Mouse (Mus musculus): ENCODE data around the gene Ap3m1. TPM values are rescaled to one million over a fixed set of nuclear protein-coding genes. Genes with fewer than 3 reads are reported as not detected.
"Not testable (repeated sequence)": the region's sequence is repeated elsewhere in the genome, so short reads cannot be mapped to it uniquely, and the experiment has no call there.

Gene Ap3m1
- 82.1 and 93.0 TPM in 2 replicates for polyA plus RNA-seq (2015; fragmentation: Nextera tagmentation; extraction: Ambion mirVana)

GRCm38 (mm10) chr14:21052112-21052780, at the start of gene Ap3m1, which contains the start of gene Adk:
Ap3m1 (minus strand) TSS chr14:21052508.
Adk (plus strand) TSS chr14:21052574.
- under 1% methylated on average over 48 of the region's 48 CpGs for WGBS
- Histone ChIP-seq H3K27me3 (replicated peaks; ENCODE audit: control insufficient read depth, insufficient read depth, low read length) (no peaks in the 10 kb centered on the region), H3K4me2 (ENCODE audit: low read depth, low read length) (peak within 1 kb of the TSS; percentile 89), H3K9me3 (ENCODE audit: control insufficient read depth, low read length) (0 out of 2 replicates have a peak, but pooled peaks cover 2% of the 10 kb centered on the region), H3K4me1 (ENCODE audit: control insufficient read depth, insufficient read depth, low read length) (peaks cover 5% of the 10 kb centered on the region; the same call in 1 of the 2 replicates), H3K36me3 (ENCODE audit: control insufficient read depth, insufficient read depth, low read length) (no peaks in the 10 kb centered on the region), H3K4me3 (ENCODE audit: low read length) (peak within 1 kb of the TSS; percentile 90), H3K9ac (ENCODE audit: low read depth, low read length) (peak within 1 kb of the TSS; percentile 90), H3K27ac (ENCODE audit: low read length) (peak within 1 kb of the TSS; percentile 95)
- peak; percentile 98 for ATAC-seq

- WGBS: 36% methylated on average over 7 of the region's 7 CpGs
- no peak for ATAC-seq
- H3K27ac ChIP-seq (ENCODE audit: low read length): no peak overlapping the region; the same call in 1 of the 2 replicates
- H3K36me3 ChIP-seq (ENCODE audit: control insufficient read depth, insufficient read depth, low read length): no peaks in the 10 kb centered on the region
- peaks cover 11% of the 10 kb centered on the region; the same call in 1 of the 2 replicates for H3K4me1 ChIP-seq (ENCODE audit: control insufficient read depth, insufficient read depth, low read length)
- H3K27me3 ChIP-seq (replicated peaks; ENCODE audit: control insufficient read depth, insufficient read depth, low read length): no peaks in the 10 kb centered on the region
- no peaks in the 10 kb centered on the region for H3K9me3 ChIP-seq (ENCODE audit: control insufficient read depth, low read length)
- no peak overlapping the region for H3K9ac ChIP-seq (ENCODE audit: low read depth, low read length)
- H3K4me2 ChIP-seq (ENCODE audit: low read depth, low read length): no peak overlapping the region
- H3K4me3 ChIP-seq (ENCODE audit: low read length): no peak overlapping the region
Observed at GRCm38 (mm10) chr14:21101562-21101961, 49.3 kb upstream of the Ap3m1 start.

GRCm38 (mm10) chr14:21100876-21101275, 48.6 kb upstream of the Ap3m1 start:
- Histone ChIP-seq H3K9ac (ENCODE audit: low read depth, low read length) (no peak overlapping the region), H3K4me2 (ENCODE audit: low read depth, low read length) (no peak overlapping the region), H3K9me3 (ENCODE audit: control insufficient read depth, low read length) (no peaks in the 10 kb centered on the region), H3K4me3 (ENCODE audit: low read length) (no peak overlapping the region), H3K27ac (ENCODE audit: low read length) (no peak overlapping the region), H3K36me3 (ENCODE audit: control insufficient read depth, insufficient read depth, low read length) (no peaks in the 10 kb centered on the region), H3K27me3 (replicated peaks; ENCODE audit: control insufficient read depth, insufficient read depth, low read length) (no peaks in the 10 kb centered on the region), H3K4me1 (ENCODE audit: control insufficient read depth, insufficient read depth, low read length) (peaks cover 11% of the 10 kb centered on the region; the same call in 1 of the 2 replicates)
- 69% methylated on average over 2 of the region's 2 CpGs for WGBS
- ATAC-seq: no peak

GRCm38 (mm10) chr14:21099371-21099770, 47.1 kb upstream of the Ap3m1 start:
- no peak overlapping the region for H3K4me2 ChIP-seq (ENCODE audit: low read depth, low read length)
- no peak for ATAC-seq
- WGBS: 62% methylated on average over 7 of the region's 7 CpGs

GRCm38 (mm10) chr14:21096689-21097088, 44.4 kb upstream of the Ap3m1 start:
- peak overlapping the region; percentile 72 for H3K27ac ChIP-seq (ENCODE audit: low read length)
- H3K4me1 ChIP-seq (ENCODE audit: control insufficient read depth, insufficient read depth, low read length): peaks cover 11% of the 10 kb centered on the region; the same call in 1 of the 2 replicates
- no peaks in the 10 kb centered on the region for H3K9me3 ChIP-seq (ENCODE audit: control insufficient read depth, low read length)
- peak overlapping the region; percentile 8; the same call in 1 of the 2 replicates for H3K4me2 ChIP-seq (ENCODE audit: low read depth, low read length)
- no peak overlapping the region for H3K9ac ChIP-seq (ENCODE audit: low read depth, low read length)
- peaks cover 5% of the 10 kb centered on the region for H3K36me3 ChIP-seq (ENCODE audit: control insufficient read depth, insufficient read depth, low read length)
- H3K4me3 ChIP-seq (ENCODE audit: low read length): no peak overlapping the region
- peak; percentile 99 for ATAC-seq
- H3K27me3 ChIP-seq (replicated peaks; ENCODE audit: control insufficient read depth, insufficient read depth, low read length): no peaks in the 10 kb centered on the region
- WGBS: 61% methylated on average over 4 of the region's 4 CpGs

More at GRCm38 (mm10) chr14:21099371-21099770, 47.1 kb upstream of the Ap3m1 start:
- H3K9me3 ChIP-seq (ENCODE audit: control insufficient read depth, low read length): no peaks in the 10 kb centered on the region
- H3K27ac ChIP-seq (ENCODE audit: low read length): no peak overlapping the region
- no peak overlapping the region for H3K4me3 ChIP-seq (ENCODE audit: low read length)
- no peaks in the 10 kb centered on the region for H3K27me3 ChIP-seq (replicated peaks; ENCODE audit: control insufficient read depth, insufficient read depth, low read length)
- no peaks in the 10 kb centered on the region for H3K36me3 ChIP-seq (ENCODE audit: control insufficient read depth, insufficient read depth, low read length)
- no peak overlapping the region for H3K9ac ChIP-seq (ENCODE audit: low read depth, low read length)
- peaks cover 11% of the 10 kb centered on the region; the same call in 1 of the 2 replicates for H3K4me1 ChIP-seq (ENCODE audit: control insufficient read depth, insufficient read depth, low read length)

GRCm38 (mm10) chr14:21096279-21096678, 44.0 kb upstream of the Ap3m1 start:
- ATAC-seq: peak; percentile 67
- Histone ChIP-seq H3K36me3 (ENCODE audit: control insufficient read depth, insufficient read depth, low read length) (peaks cover 5% of the 10 kb centered on the region), H3K4me2 (ENCODE audit: low read depth, low read length) (0 out of 2 replicates have a peak overlapping the region, but pooled peaks have one; percentile 20), H3K9me3 (ENCODE audit: control insufficient read depth, low read length) (no peaks in the 10 kb centered on the region), H3K4me3 (ENCODE audit: low read length) (no peak overlapping the region), H3K4me1 (ENCODE audit: control insufficient read depth, insufficient read depth, low read length) (peaks cover 7% of the 10 kb centered on the region; the same call in 1 of the 2 replicates), H3K27me3 (replicated peaks; ENCODE audit: control insufficient read depth, insufficient read depth, low read length) (no peaks in the 10 kb centered on the region), H3K27ac (ENCODE audit: low read length) (peak overlapping the region; percentile 58), H3K9ac (ENCODE audit: low read depth, low read length) (no peak overlapping the region)

- H3K4me2 ChIP-seq (ENCODE audit: low read depth, low read length); H3K4me3 ChIP-seq (ENCODE audit: low read length); H3K27ac ChIP-seq (ENCODE audit: low read length); H3K4me1 ChIP-seq (ENCODE audit: control insufficient read depth, insufficient read depth, low read length); ATAC-seq; H3K27me3 ChIP-seq (replicated peaks; ENCODE audit: control insufficient read depth, insufficient read depth, low read length); H3K9me3 ChIP-seq (ENCODE audit: control insufficient read depth, low read length); H3K9ac ChIP-seq (ENCODE audit: low read depth, low read length); H3K36me3 ChIP-seq (ENCODE audit: control insufficient read depth, insufficient read depth, low read length): not testable (repeated sequence)
Observed at GRCm38 (mm10) chr14:21094161-21094560, 41.9 kb upstream of the Ap3m1 start.

GRCm38 (mm10) chr14:21090930-21091486, 38.7 kb upstream of the Ap3m1 start:
- peak overlapping the region; percentile 59; the same call in 1 of the 2 replicates for H3K27ac ChIP-seq (ENCODE audit: low read length)
- ATAC-seq: peak; percentile 79
- no peaks in the 10 kb centered on the region for H3K9me3 ChIP-seq (ENCODE audit: control insufficient read depth, low read length)
- peaks cover 5% of the 10 kb centered on the region for H3K36me3 ChIP-seq (ENCODE audit: control insufficient read depth, insufficient read depth, low read length)
- WGBS: 74% methylated on average over 3 of the region's 3 CpGs
- no peak overlapping the region for H3K4me3 ChIP-seq (ENCODE audit: low read length)
- no peak overlapping the region for H3K4me2 ChIP-seq (ENCODE audit: low read depth, low read length)
- no peak overlapping the region for H3K9ac ChIP-seq (ENCODE audit: low read depth, low read length)
- no peaks in the 10 kb centered on the region for H3K27me3 ChIP-seq (replicated peaks; ENCODE audit: control insufficient read depth, insufficient read depth, low read length)
- peaks cover 31% of the 10 kb centered on the region for H3K4me1 ChIP-seq (ENCODE audit: control insufficient read depth, insufficient read depth, low read length)

- Histone ChIP-seq H3K9ac (ENCODE audit: low read depth, low read length) (no peak overlapping the region), H3K4me3 (ENCODE audit: low read length) (no peak overlapping the region), H3K4me2 (ENCODE audit: low read depth, low read length) (no peak overlapping the region), H3K27me3 (replicated peaks; ENCODE audit: control insufficient read depth, insufficient read depth, low read length) (no peaks in the 10 kb centered on the region), H3K36me3 (ENCODE audit: control insufficient read depth, insufficient read depth, low read length) (peaks cover 5% of the 10 kb centered on the region), H3K4me1 (ENCODE audit: control insufficient read depth, insufficient read depth, low read length) (peaks cover 35% of the 10 kb centered on the region), H3K9me3 (ENCODE audit: control insufficient read depth, low read length) (no peaks in the 10 kb centered on the region), H3K27ac (ENCODE audit: low read length) (peak overlapping the region; percentile 80)
- peak; percentile 78 for ATAC-seq
- 54% methylated on average over 3 of the region's 3 CpGs for WGBS
Observed at GRCm38 (mm10) chr14:21090400-21090799, 38.1 kb upstream of the Ap3m1 start.

Measured in intestine, embryonic 16.5 days (tissue).